Mouse (Mus musculus): Measurements from ENCODE around the gene Stra6. TPM values are rescaled to one million over a fixed set of nuclear protein-coding genes. Genes with fewer than 3 reads are reported as not detected.

Gene Stra6
- total and polyA plus RNA-seq, 3 experiments, result 0.08 to 0.09 (median 0.08) TPM

DNA sequence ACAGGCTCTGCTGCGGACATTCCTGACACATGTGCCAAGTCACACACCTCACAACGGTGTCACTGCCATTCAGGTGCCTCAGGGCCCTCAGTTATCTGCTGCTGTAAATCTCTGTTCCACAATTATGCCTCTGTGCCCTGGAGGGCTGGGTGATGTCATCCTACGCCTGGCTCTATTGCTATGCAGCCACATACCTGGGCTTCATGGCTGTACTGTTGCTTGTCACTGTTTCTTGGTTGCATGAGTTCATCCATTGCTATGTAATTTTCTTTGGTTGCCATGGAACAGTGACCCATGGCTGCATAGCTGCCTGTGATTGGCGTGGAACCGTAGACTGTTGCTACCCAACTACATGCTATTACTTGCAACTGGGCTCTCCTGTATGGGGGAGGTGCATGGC lies 7.9 kb upstream of the Stra6 start:
- Histone ChIP-seq H3K79me2 (replicated peaks; ENCODE audit: control insufficient read depth, extremely low read depth, insufficient read depth, poor library complexity, severe bottlenecking) (no peaks in the 10 kb centered on the region), H3K9ac (ENCODE audit: insufficient read depth, low read depth) (no peak overlapping the region), H3K36me3 (replicated peaks in 1 of 2; ENCODE audit: control insufficient read depth in 1 of 2, insufficient read depth in 1 of 2, low read length in 1 of 2) (no peaks in the 10 kb centered on the region), H3K27me3 (replicated peaks) (peaks cover 45% of the 10 kb centered on the region), H3K9me3 (replicated peaks; ENCODE audit: low read length) (no peaks in the 10 kb centered on the region), H3K4me1 (ENCODE audit: control insufficient read depth in 1 of 2, insufficient read depth in 2 of 2) (peaks cover 0 to 7% of the 10 kb centered on the region in 2 experiments; a peak in 2 of 4 replicates), H3K4me2 (ENCODE audit: insufficient read depth, low read depth, poor library complexity, severe bottlenecking) (no peak overlapping the region), H3K4me3 (replicated peaks in 1 of 3; ENCODE audit: low read depth in 2 of 3, low read length in 2 of 3, poor library complexity in 1 of 3) (no peak overlapping the region), H3K27ac (ENCODE audit: insufficient read depth, low read depth) (no peak overlapping the region)
- no peak for TF ChIP-seq UBTF (IDR thresholded peaks at IDR 0.05; ENCODE audit: low read depth, low read length)
- TF ChIP-seq CTCF (conservative IDR thresholded peaks at IDR 0.05 in 1 of 2, IDR thresholded peaks at IDR 0.05 in 1 of 2; ENCODE audit: low read depth in 2 of 2, low read length in 2 of 2), result no peak
- no peak for TF ChIP-seq USF2 (conservative IDR thresholded peaks at IDR 0.05; ENCODE audit: low read depth, low read length)
- no peak for TF ChIP-seq MAX (IDR thresholded peaks at IDR 0.05; ENCODE audit: low read length)
- no peak for TF ChIP-seq ELF1 (IDR thresholded peaks at IDR 0.05; ENCODE audit: low read depth, low read length)
- in situ Hi-C loops (cut with MboI; ENCODE audit: low pct_ligation_motif_present, low pct_unique_long_range_greater_than_20kb, low sequenced_read_pairs) (no loop called here), dilution Hi-C loops (cut with MboI; ENCODE audit: extremely low pct_ligation_motif_present, extremely low pct_unique_long_range_greater_than_20kb, low sequenced_read_pairs) (no loop called here)
- DNase-seq (ENCODE audit: extremely low read depth), result no peak

- Histone ChIP-seq H3K9me3 (replicated peaks; ENCODE audit: low read length) (no peaks in the 10 kb centered on the region), H3K4me1 (ENCODE audit: control insufficient read depth in 1 of 2, insufficient read depth in 2 of 2) (no peaks in the 10 kb centered on the region), H3K9ac (ENCODE audit: insufficient read depth, low read depth) (no peak overlapping the region), H3K4me2 (ENCODE audit: insufficient read depth, low read depth, poor library complexity, severe bottlenecking) (no peak overlapping the region), H3K36me3 (replicated peaks in 1 of 2; ENCODE audit: control insufficient read depth in 1 of 2, insufficient read depth in 1 of 2, low read length in 1 of 2) (no peaks in the 10 kb centered on the region), H3K4me3 (replicated peaks in 1 of 3; ENCODE audit: low read depth in 2 of 3, low read length in 2 of 3, poor library complexity in 1 of 3) (no peak overlapping the region), H3K27me3 (replicated peaks) (peaks cover 80% of the 10 kb centered on the region), H3K27ac (ENCODE audit: insufficient read depth, low read depth) (no peak overlapping the region), H3K79me2 (replicated peaks; ENCODE audit: control insufficient read depth, extremely low read depth, insufficient read depth, poor library complexity, severe bottlenecking) (no peaks in the 10 kb centered on the region)
- dilution Hi-C loops (cut with MboI; ENCODE audit: extremely low pct_ligation_motif_present, extremely low pct_unique_long_range_greater_than_20kb, low sequenced_read_pairs), result no loop called here
- in situ Hi-C loops (cut with MboI; ENCODE audit: low pct_ligation_motif_present, low pct_unique_long_range_greater_than_20kb, low sequenced_read_pairs), result no loop called here
- no peak for DNase-seq (ENCODE audit: extremely low read depth)
- no peak for TF ChIP-seq MAFK (IDR thresholded peaks at IDR 0.05; ENCODE audit: insufficient replicate concordance, low read length)
- TF ChIP-seq UBTF (IDR thresholded peaks at IDR 0.05; ENCODE audit: low read depth, low read length), result no peak
- no peak for TF ChIP-seq CHD1 (IDR thresholded peaks at IDR 0.05; ENCODE audit: low read depth, low read length)
- TF ChIP-seq EP300 (IDR thresholded peaks at IDR 0.05; ENCODE audit: low read length), result no peak
These were observed 3.7 kb upstream of the Stra6 start for GRCm38 (mm10) chr9:58059920-58060319.

DNA sequence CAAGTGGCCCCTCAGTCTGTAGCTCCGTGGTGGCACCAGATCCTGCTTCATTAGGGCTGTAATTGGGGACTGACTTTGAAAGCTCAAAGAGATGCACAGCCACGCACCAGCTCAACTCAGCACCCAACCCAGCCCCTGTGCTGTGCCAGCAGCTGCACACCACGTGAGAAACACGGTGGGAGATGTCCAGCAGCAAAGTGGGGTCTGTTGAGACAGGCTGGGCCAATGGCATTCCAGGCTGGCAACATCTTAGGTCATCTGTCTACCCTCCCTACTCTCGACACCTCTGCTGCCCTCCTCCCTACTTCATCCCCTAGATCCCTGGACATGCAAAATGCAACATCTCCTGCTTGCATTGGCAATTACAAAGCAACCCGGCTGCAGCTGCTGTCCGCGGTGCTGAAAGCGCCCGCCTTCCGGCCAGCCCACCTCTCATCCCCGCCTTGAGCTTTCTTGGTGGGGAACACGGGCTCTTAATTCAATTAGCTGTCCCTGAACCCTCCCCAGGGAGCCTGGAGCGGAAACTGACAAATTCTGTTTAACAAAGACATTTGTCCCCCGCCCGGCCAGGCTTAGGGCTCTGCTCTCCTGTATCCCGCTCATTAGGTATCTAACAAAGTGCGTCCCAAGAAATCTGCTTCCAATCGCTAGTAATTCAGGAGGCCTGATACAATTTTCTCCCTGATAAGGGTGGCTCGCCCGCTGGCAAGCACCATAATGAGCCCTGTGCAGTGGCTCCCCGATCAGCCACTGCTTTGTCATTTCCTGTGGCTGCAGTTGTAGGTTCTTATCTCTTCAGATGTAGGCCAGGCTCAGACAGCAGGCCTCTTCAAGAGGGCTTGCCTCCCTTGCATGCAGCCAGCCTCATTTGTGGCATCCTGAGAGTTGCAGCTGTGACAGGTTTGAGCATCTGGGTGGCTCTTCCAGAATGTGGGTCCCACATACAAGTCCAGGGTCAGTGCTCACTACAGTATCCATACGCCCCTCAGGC lies 2.6 kb upstream of the Stra6 start:
- peak; percentile 15 for DNase-seq (ENCODE audit: extremely low read depth)
- Histone ChIP-seq H3K9ac (ENCODE audit: insufficient read depth, low read depth) (no peak overlapping the region), H3K4me1 (ENCODE audit: control insufficient read depth in 1 of 2, insufficient read depth in 2 of 2) (no peaks in the 10 kb centered on the region), H3K79me2 (replicated peaks; ENCODE audit: control insufficient read depth, extremely low read depth, insufficient read depth, poor library complexity, severe bottlenecking) (no peaks in the 10 kb centered on the region), H3K4me2 (ENCODE audit: insufficient read depth, low read depth, poor library complexity, severe bottlenecking) (no peak overlapping the region), H3K36me3 (replicated peaks in 1 of 2; ENCODE audit: control insufficient read depth in 1 of 2, insufficient read depth in 1 of 2, low read length in 1 of 2) (no peaks in the 10 kb centered on the region), H3K9me3 (replicated peaks; ENCODE audit: low read length) (no peaks in the 10 kb centered on the region), H3K4me3 (replicated peaks in 1 of 3; ENCODE audit: low read depth in 2 of 3, low read length in 2 of 3, poor library complexity in 1 of 3) (no peak overlapping the region), H3K27me3 (replicated peaks) (peaks cover 79% of the 10 kb centered on the region), H3K27ac (ENCODE audit: insufficient read depth, low read depth) (no peak overlapping the region)
- dilution Hi-C loops (cut with MboI; ENCODE audit: extremely low pct_ligation_motif_present, extremely low pct_unique_long_range_greater_than_20kb, low sequenced_read_pairs), result no loop called here
- no peak for TF ChIP-seq NELFE (IDR thresholded peaks at IDR 0.05; ENCODE audit: low read depth, low read length)
- TF ChIP-seq RAD21 (IDR thresholded peaks at IDR 0.05; ENCODE audit: low read depth, low read length), result no peak
- TF ChIP-seq USF2 (conservative IDR thresholded peaks at IDR 0.05; ENCODE audit: low read depth, low read length), result no peak
- no peak for TF ChIP-seq ELF1 (IDR thresholded peaks at IDR 0.05; ENCODE audit: low read depth, low read length)
- TF ChIP-seq GABPA (IDR thresholded peaks at IDR 0.05; ENCODE audit: insufficient replicate concordance, low read depth, low read length), result no peak
- in situ Hi-C loops (cut with MboI; ENCODE audit: low pct_ligation_motif_present, low pct_unique_long_range_greater_than_20kb, low sequenced_read_pairs), result no loop called here

All from CH12.LX (cell line).